In the genomic region with DNA sequence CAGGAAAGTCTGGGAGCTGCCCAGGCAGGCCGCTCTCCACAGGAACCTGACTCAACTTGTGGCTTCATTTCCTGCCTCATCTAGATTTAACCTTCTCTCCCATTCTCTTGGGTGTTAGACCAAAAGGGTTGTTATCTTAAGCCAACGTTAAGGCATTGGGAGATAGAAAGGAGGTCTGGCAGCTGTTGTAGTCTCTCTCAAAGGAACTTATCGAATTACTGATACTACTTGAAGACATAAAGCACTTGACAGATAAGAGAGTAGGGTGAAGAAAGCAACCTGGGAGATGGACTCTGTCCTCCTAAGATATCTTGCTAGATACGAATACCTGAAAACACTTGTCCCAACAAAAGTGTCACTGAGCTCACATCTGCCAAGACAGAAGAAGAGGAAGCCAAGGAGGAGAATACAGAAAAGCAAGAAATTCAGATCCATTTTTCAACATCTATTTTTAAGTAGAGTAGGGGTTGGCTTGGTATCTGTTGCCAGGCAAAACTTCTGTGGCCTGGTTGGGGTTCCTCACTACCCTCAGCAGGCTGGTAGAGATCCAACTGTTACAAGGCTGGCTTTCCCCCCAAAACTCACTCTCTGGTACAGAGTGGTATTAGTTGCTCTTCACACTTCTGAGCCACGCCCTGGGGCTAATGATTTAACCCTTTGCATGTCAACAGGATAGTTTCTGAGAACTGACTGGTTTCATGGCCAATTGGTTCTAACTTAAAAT, we compare ENCODE assay signal across 26 mouse cellular contexts. TPM values are rescaled to one million over a fixed set of nuclear protein-coding genes. Genes with fewer than 3 reads are reported as not detected.
A peak's percentile ranks its signal among the peaks of the same experiment; 100 is the strongest.
DNase-seq lines count a peak whose midpoint lies in the region; ATAC-seq and TF ChIP-seq lines count a peak whose summit lies in the region.
"Had no signal": no experiment of that assay in that cellular context is flagged by ENCODE, and none has a peak within 500 bp of the region (broad histone marks: within the 10 kb centered on the region; RNA-seq: fewer than 3 reads in every experiment).

No protein-coding gene starts in this region.

- no peaks in the 10 kb centered on the region for H3K36me3 ChIP-seq in testis, adult 2 months (ENCODE audit: control insufficient read depth, insufficient read depth, low read length)
- no peaks in the 10 kb centered on the region for H3K36me3 ChIP-seq in intestine, embryonic 16.5 days (ENCODE audit: control insufficient read depth, insufficient read depth, low read length)
- H3K36me3 ChIP-seq: forebrain, embryonic 10.5 days; heart, embryonic 13.5 days; hindbrain, embryonic 12.5 days; midbrain, embryonic 15.5 days; neural tube, embryonic 12.5 days had no signal

- peaks cover 3% of the 10 kb centered on the region for H3K4me1 ChIP-seq in testis, adult 2 months (ENCODE audit: control insufficient read depth, insufficient read depth, low read length)
- peaks cover 13% of the 10 kb centered on the region for H3K4me1 ChIP-seq in intestine, embryonic 16.5 days (ENCODE audit: control insufficient read depth, insufficient read depth, low read length)
- H3K4me1 ChIP-seq: forebrain, embryonic 10.5 days; hindbrain, embryonic 12.5 days; midbrain, embryonic 15.5 days; neural tube, embryonic 12.5 days had no signal

- WGBS in intestine, embryonic 16.5 days: 47% methylated on average over 5 of the region's 5 CpGs

- H3K4me3 ChIP-seq in testis, adult 2 months (ENCODE audit: control insufficient read depth, low read depth, low read length): peak overlapping the region; percentile 13; the same call in 1 of the 2 replicates
- no peak overlapping the region for H3K4me3 ChIP-seq in intestine, embryonic 16.5 days (ENCODE audit: low read length)
- H3K4me3 ChIP-seq: forebrain, embryonic 10.5 days; heart, adult 2 months; heart, embryonic 13.5 days; hindbrain, embryonic 12.5 days; midbrain, embryonic 15.5 days; neural tube, embryonic 12.5 days had no signal

- peak; percentile 92 for ATAC-seq in intestine, embryonic 16.5 days
- peak; percentile 73 for ATAC-seq in megakaryocyte progenitor cell, adult 5-6 weeks (replicated peaks; ENCODE audit: poor library complexity)
- ATAC-seq: forebrain, embryonic 16.5 days; midbrain, embryonic 15.5 days had no signal

- no peak overlapping the region for H3K9ac ChIP-seq in intestine, embryonic 16.5 days (ENCODE audit: low read depth, low read length)
- H3K9ac ChIP-seq: heart, embryonic 13.5 days; hindbrain, embryonic 12.5 days; midbrain, embryonic 15.5 days; neural tube, embryonic 12.5 days had no signal

- no peak for DNase-seq in testis, postnatal 10 days (ENCODE audit: low spot score)
- DNase-seq in kidney, postnatal 10 days: no peak
- DNase-seq in thymus, postnatal 0 days (ENCODE audit: low spot score): no peak
- no peak for DNase-seq in heart, postnatal 25 days (ENCODE audit: low spot score)
- DNase-seq: adrenal gland, postnatal 10 days; cerebellum, adult 9-11 months; gastrocnemius, postnatal 25 days; heart, adult 2 months; heart, postnatal 14 days; kidney, adult 2 months; kidney, postnatal 14 days; left cerebral cortex, postnatal 4 days; lung, postnatal 10 days; right cerebral cortex, postnatal 14 days; spleen, adult 18-20 months; thymus, adult 18-20 months; thymus, postnatal 4 days had no signal

- TF ChIP-seq POLR2A in testis, adult 2 months (IDR thresholded peaks at IDR 0.05; ENCODE audit: control insufficient read depth, low read depth, low read length): no peak

- no peaks in the 10 kb centered on the region for H3K9me3 ChIP-seq in intestine, embryonic 16.5 days (ENCODE audit: control insufficient read depth, low read length)
- H3K9me3 ChIP-seq: forebrain, embryonic 10.5 days; heart, embryonic 13.5 days; hindbrain, embryonic 12.5 days; midbrain, embryonic 15.5 days; neural tube, embryonic 12.5 days had no signal

- no peak overlapping the region for H3K27ac ChIP-seq in testis, adult 2 months (ENCODE audit: control insufficient read depth, insufficient read depth, low read depth, low read length)
- H3K27ac ChIP-seq in intestine, embryonic 16.5 days (ENCODE audit: low read length): peak overlapping the region; percentile 61
- H3K27ac ChIP-seq: forebrain, embryonic 10.5 days; heart, adult 2 months; heart, embryonic 13.5 days; hindbrain, embryonic 12.5 days; midbrain, embryonic 15.5 days; neural tube, embryonic 12.5 days had no signal

- intact Hi-C loops in heart, postnatal 25 days (cut with DNase I): no loop called here

- TF ChIP-seq CTCF in testis, adult 2 months (IDR thresholded peaks at IDR 0.05; ENCODE audit: control insufficient read depth, insufficient read depth, insufficient replicate concordance, low read depth, low read length): no peak

- H3K27me3 ChIP-seq in testis, adult 2 months (ENCODE audit: control insufficient read depth, insufficient read depth, low read length): no peaks in the 10 kb centered on the region
- H3K27me3 ChIP-seq in intestine, embryonic 16.5 days (replicated peaks; ENCODE audit: control insufficient read depth, insufficient read depth, low read length): no peaks in the 10 kb centered on the region
- H3K27me3 ChIP-seq: heart, embryonic 13.5 days; hindbrain, embryonic 12.5 days; midbrain, embryonic 15.5 days; neural tube, embryonic 12.5 days had no signal

- no peak overlapping the region for H3K4me2 ChIP-seq in intestine, embryonic 16.5 days (ENCODE audit: low read depth, low read length)
- H3K4me2 ChIP-seq: heart, embryonic 13.5 days; hindbrain, embryonic 12.5 days; midbrain, embryonic 15.5 days; neural tube, embryonic 12.5 days had no signal

RNA-seq across cellular contexts. Expression of a gene that starts 14.6 kb away (rescaled TPM):
- polyA plus RNA-seq in testis, adult 2 months (2012; rRNA removed): 0.31 and 0.43 TPM in 2 replicates
- 5.8 and 6.6 TPM in 2 replicates for polyA plus RNA-seq in intestine, embryonic 16.5 days (2015; fragmentation: Nextera tagmentation; extraction: Ambion mirVana)
- not detected in 2 replicates for total RNA-seq in megakaryocyte progenitor cell, adult 5-6 weeks (2015)
- total RNA-seq in megakaryocyte progenitor cell, adult 5-6 weeks (2017): not detected in 2 replicates
- polyA plus RNA-seq in thymus, postnatal 0 days (2015; fragmentation: Nextera tagmentation; extraction: Ambion mirVana): 0.32 and 0.48 TPM in 2 replicates
- total RNA-seq in heart, postnatal 25 days (2021): under 1 TPM; 0.84 to 0.91 TPM

RNA-seq across cellular contexts. Expression of a gene that starts 46.2 kb away (rescaled TPM):
- 4.2 and 4.5 TPM in 2 replicates for polyA plus RNA-seq in testis, adult 2 months (2012; rRNA removed)
- polyA plus RNA-seq in intestine, embryonic 16.5 days (2015; fragmentation: Nextera tagmentation; extraction: Ambion mirVana): 23.2 and 24.9 TPM in 2 replicates
- 19.9 and 20.4 TPM in 2 replicates for total RNA-seq in megakaryocyte progenitor cell, adult 5-6 weeks (2015)
- total RNA-seq in megakaryocyte progenitor cell, adult 5-6 weeks (2017): 24.3 and 31.6 TPM in 2 replicates
- 24.8 and 26.5 TPM in 2 replicates for polyA plus RNA-seq in thymus, postnatal 0 days (2015; fragmentation: Nextera tagmentation; extraction: Ambion mirVana)
- 10 to 100 TPM; 10.2 to 11.8 TPM for total RNA-seq in heart, postnatal 25 days (2021)
